Mouse (Mus musculus) small intestine, adult 2 months (tissue): ENCODE measurements around the gene Themis.

Source experiments
- CTCF ChIP-seq: fragments of 200-500 bp; IDR thresholded peaks from 2 replicates; pipeline ENCODE4 v1.5.1; 2012; ENCODE audit warnings: low read depth, mild to moderate bottlenecking, control low read depth, inconsistent platforms, low read length, moderate library complexity, mixed read lengths; ENCODE audit not compliant: insufficient replicate concordance, insufficient read length; ENCODE audit errors: extremely low read depth
- POLR2A ChIP-seq: fragments of 200-500 bp; IDR thresholded peaks from 2 replicates; pipeline ENCODE4 v1.6.1; 2012; ENCODE audit warnings: low read depth, mild to moderate bottlenecking, control low read depth, inconsistent platforms, low read length, moderate library complexity

DNA sequence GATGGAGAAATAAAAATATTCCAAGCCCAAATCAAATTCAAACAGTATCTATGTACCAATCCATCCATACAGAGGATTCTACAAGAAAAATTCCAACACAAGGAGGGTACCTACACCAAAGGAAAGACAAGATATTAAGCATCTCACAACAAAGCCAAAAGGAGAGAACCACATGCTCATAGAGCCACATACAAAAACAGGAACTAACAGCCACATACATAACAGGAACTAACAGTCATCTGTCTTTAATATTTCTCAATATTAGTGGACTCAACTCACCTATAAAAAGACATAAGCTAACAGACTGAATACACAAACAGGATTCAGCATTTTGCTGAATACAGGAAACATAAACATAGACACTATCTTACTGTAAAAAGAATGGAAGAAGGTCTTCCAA is 78.3 kb downstream of the Themis start:
- TF ChIP-seq CTCF = no peak
- TF ChIP-seq POLR2A = no peak
